Mouse (Mus musculus): Measurements from ENCODE around the gene H60b.
"Not testable (repeated sequence)": the region's sequence is repeated elsewhere in the genome, so short reads cannot be mapped to it uniquely, and the experiment has no call there.

DNA sequence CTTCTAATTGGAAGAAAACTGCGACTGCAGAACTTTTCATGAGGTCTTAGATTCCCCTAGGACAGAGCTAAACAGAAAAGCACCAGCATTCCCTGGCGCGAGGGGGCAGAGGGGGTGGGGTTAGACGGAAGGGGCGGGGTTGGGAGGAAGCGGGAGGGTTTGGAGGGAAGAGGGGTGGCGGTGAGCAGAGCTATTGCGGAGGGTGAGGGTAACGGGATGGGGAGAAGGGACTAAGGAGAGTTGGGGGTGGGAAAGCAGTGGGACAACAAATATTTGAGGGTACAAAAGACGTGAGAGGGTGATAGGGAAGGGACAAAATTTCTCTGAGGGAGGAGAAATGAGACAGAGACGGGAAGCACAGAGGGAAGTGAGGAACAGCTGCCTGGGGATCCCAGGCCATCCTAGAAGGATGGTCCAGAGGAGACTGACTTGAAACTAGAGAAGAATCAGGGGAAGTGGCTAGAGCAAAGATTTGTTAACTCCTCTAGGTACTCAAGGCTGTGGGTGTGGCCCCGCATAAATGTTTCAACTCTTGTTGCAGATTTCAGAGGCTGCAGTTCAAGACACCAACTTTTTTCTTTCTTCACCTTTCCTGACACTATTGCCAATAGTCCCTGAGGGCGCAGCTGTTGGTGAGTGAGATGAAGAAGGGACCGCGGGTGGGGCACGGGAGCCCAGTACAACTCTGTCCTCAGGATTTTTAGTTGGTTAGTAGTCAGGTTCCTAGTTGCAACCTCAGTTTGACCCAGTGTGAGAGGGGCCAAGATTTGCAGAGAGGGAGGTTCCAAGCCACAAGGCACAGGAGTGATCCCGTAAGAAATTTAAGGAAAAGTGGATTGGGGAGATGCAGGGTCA lies 15.2 kb downstream of the H60b start:
- not testable (repeated sequence) for TF ChIP-seq MAX (IDR thresholded peaks at IDR 0.05; ENCODE audit: low read length); GABPA (IDR thresholded peaks at IDR 0.05; ENCODE audit: insufficient replicate concordance, low read depth, low read length); CTCF (conservative IDR thresholded peaks at IDR 0.05 in 1 of 2, IDR thresholded peaks at IDR 0.05 in 1 of 2; ENCODE audit: low read depth in 2 of 2, low read length in 2 of 2); POLR2A (IDR thresholded peaks at IDR 0.05; ENCODE audit: low read depth, low read length); KAT2A (IDR thresholded peaks at IDR 0.05; ENCODE audit: insufficient replicate concordance, low read length); MAZ (IDR thresholded peaks at IDR 0.05; ENCODE audit: low read depth, low read length); EP300 (IDR thresholded peaks at IDR 0.05; ENCODE audit: low read length); RCOR1 (conservative IDR thresholded peaks at IDR 0.05; ENCODE audit: low read depth, low read length); TBP (conservative IDR thresholded peaks at IDR 0.05; ENCODE audit: low read depth, low read length); UBTF (IDR thresholded peaks at IDR 0.05; ENCODE audit: low read depth, low read length); HCFC1 (IDR thresholded peaks at IDR 0.05; ENCODE audit: low read depth, low read length); SMC3 (IDR thresholded peaks at IDR 0.05; ENCODE audit: low read depth, low read length)
